Mouse (Mus musculus): ENCODE results near the gene Klhl2. TPM values are rescaled to one million over a fixed set of nuclear protein-coding genes. Genes with fewer than 3 reads are reported as not detected.

Klhl2 gene
- polyA plus RNA-seq, 1 experiment from 2014 or later, result 11.9 TPM

Other genes starting within 250 kb of the Klhl2 start
- gene Cpe, start 157.0 kb downstream of the Klhl2 start, polyA plus RNA-seq (2016; fragmentation: Nextera tagmentation; extraction: Ambion mirVana), result 182 and 183 TPM in 2 replicates
- gene Msmo1, start 116.2 kb downstream of the Klhl2 start, polyA plus RNA-seq (2016; fragmentation: Nextera tagmentation; extraction: Ambion mirVana), result 96.3 and 121 TPM in 2 replicates
- gene Tmem192, start 97.2 kb upstream of the Klhl2 start, polyA plus RNA-seq (2016; fragmentation: Nextera tagmentation; extraction: Ambion mirVana), result 20.4 and 20.6 TPM in 2 replicates
- not detected in 2 replicates for gene Trim75, start 137.8 kb upstream of the Klhl2 start, polyA plus RNA-seq (2016; fragmentation: Nextera tagmentation; extraction: Ambion mirVana)
- 0.22 TPM in 1 of 2 replicates, not detected in the other for gene Trim61, start 168.5 kb upstream of the Klhl2 start, polyA plus RNA-seq (2016; fragmentation: Nextera tagmentation; extraction: Ambion mirVana)
- gene Trim60, start 168.6 kb upstream of the Klhl2 start, polyA plus RNA-seq (2016; fragmentation: Nextera tagmentation; extraction: Ambion mirVana), result not detected in 2 replicates
- 3.3 and 4.2 TPM in 2 replicates for gene Apela, start 187.3 kb upstream of the Klhl2 start, polyA plus RNA-seq (2016; fragmentation: Nextera tagmentation; extraction: Ambion mirVana)
- gene Gm10663, start 225.0 kb upstream of the Klhl2 start, polyA plus RNA-seq (2016; fragmentation: Nextera tagmentation; extraction: Ambion mirVana), result not detected in 2 replicates

All from embryonic facial prominence, embryonic 12.5 days (tissue).